Mouse (Mus musculus) lung, postnatal 36 days (tissue): ENCODE results near the gene Lipo2.
"Not testable (repeated sequence)": the region's sequence is repeated elsewhere in the genome, so short reads cannot be mapped to it uniquely, and the experiment has no call there.

Experiments
- DNase-seq: peaks from one replicate; pipeline ENCODE4 v3.0.0; 2022; ENCODE audit warnings: mixed read lengths

Gene Lipo2

DNA sequence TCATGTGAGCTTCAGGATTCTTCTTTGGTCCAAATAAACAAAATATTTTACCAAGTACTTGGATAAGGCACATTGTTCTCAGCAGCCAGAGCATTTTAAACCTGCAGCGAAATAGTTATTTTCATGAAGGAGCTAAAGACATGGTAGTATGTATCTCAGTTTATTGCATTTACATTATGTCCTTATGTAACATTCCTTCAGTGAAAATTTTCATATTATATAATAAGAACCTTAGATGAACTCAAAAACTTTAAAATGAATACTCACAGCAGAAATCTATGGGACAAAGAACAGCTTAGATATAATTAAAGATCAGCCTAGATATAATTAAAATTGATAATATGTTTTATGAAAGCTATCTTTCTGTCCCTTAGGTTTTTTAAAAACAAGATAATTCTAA, at the start of gene Lipo2:
Gene Lipo2 (minus strand): TSS at position 101 of the 400 bp plus-strand sequence.
- not testable (repeated sequence) for DNase-seq

DNA sequence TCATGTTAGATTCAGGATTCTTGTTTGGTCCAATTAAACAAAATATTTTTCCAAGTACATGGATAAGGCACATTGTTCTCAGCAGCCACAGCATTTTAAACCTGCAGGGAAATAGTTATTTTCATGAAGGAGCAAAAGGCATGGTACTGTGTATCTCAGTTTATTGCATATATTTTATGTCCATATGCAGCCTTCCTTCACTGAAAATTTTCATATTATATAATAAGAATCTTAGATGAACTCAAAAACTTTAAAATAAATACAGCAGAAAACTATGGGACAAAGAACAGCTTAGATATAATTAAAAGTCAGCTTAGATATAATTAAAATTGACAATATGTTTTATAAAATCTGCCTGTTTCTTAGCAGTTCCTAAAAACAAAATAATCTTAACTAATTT, 36.2 kb upstream of the Lipo2 start, which contains the start of gene Lipo1:
Gene Lipo1 (minus strand): TSS at position 101 of the 400 bp plus-strand sequence.
- DNase-seq, result not testable (repeated sequence)

DNA sequence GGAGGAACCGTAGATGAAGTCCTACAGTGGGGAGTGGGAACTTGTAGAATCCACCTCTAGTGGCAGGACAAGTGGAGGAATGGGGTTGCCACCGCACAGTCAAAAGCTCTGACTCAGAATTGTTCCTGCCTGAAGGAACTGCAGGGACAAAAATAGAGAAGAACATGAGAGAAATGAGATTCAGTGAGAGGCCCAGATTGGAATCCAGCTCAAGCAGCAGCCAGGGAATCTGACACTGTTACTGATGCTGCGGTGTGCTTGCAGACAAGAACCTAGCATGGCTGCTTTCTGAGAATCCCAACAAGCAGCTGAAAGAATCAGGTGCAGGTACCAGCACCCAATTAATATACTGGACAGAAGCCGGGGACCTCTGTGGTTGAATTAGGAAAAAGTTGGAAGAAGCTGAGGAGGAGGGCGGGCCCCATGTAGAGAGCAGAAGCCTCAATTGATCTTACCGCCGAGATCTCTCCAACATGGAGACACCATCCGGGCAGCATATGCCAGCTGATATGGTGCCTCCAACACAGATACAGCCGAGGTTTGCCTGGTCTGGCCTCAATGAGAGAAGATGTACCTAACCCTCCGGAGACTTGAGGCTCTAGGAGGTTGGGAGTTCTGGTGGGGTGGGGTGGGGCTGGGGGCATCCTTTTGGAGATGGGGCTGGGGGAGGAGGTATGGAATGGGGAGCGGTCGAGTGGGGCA, 35.6 kb upstream of the Lipo2 start:
- DNase-seq, result no peak

DNA sequence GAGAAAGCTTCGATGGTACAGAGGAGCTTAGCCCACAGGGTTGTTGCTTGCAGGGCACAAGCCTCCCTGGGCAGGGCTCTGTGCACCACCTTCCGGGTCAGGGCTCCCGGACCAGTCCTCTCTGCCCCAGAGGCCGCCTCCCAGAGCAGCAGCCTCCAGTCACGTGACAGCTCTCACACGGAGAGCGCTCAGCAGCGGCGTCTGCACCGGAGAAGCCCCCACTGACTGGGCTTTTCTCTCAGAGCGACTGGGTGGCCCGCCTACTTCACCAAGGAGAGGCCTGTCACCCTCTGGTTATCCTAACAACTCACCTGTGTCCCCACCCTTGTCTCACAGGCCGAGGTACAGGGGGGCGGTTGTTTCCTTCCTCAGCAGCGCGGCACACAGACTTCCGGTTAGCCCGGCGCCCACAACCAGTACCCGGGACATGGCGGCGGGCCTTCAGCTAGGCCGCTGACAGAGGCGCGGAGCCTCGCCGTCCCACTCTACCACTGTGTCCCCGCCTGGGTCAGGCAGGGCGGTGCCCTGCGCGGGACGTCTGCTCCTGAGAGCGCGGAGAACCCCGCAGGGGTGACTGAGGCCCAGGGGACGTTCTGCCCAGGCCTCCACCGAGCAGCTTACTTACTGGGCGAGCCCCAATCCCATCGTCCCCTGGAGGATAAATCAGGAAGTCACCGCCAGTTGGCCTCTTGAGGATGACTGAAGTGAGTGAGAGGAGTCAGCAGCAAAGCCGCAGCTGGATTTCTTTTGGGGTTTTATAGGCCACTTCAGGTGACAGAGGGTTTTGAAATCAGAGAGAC, 10.3 kb upstream of the Lipo2 start, which contains the start of gene Lipo3:
Gene Lipo3 (minus strand): TSS at position 665 of the 800 bp plus-strand sequence.
- DNase-seq, result peak; percentile 47
